Mouse (Mus musculus) ovary, adult 18-20 months (tissue): ENCODE data around the gene Itpa.

Source experiments
- DNase-seq: peaks from one replicate; pipeline ENCODE4 v3.0.0; 2022; ENCODE audit warnings: low spot score, mixed read lengths

The Itpa gene

DNA sequence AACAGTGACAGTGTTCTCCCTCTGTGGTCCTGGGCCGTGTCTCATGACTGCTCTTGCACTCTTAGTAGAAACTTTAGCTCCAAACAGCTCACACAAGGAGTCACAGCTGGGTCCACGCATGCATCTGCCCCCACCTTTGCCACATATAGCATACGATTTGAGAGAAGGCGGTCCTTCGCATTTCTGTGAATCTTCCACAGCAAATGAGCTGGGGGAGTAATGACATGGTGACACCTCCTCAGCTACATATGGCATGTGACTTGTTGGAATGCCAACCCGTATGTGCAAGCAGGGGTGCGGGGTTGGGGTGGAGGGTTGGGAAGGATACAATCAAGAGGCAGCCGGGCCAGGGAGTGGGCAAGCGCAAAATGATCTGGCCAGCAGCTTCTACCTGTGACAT, 10.9 kb upstream of the Itpa start:
- DNase-seq, result no peak

DNA sequence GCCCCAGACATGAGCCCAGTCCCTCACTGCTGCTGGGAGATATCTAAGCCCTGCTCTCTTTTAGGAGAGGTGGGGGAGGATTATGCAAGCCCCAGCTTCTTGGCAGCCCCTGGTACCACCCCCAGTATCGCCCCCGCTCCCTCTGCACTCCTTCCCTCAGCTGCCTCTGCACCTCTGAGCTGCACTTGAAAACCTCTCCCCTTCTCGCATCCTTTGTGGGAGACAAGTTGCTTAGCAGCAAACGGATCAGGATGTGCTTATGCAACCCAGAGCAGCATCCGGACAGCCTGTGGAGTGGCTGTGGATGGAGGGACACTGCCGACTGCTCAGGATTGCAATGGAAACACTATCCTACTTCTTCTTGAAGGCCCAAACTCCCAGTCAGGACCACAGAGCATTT, 9.9 kb upstream of the Itpa start:
- DNase-seq, result no peak

DNA sequence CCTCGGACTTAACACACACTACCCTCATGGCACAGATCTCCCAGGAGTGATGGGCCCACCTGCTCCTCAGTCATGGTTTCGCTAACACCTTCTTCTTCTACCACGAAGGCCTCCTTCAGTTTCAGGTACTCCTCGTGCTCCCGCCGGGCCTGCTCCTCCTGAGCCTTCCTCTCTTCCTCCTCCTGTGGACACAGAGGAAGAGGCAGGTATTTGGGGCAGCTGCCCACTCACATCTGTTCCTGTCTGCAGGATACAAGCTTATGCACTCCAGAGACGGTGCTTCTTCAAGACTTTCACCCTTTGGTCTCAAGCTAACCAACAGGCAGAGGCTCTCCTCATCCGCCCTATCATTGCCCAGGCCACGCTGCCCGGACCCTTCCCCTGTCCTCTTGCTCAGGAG, 8.9 kb upstream of the Itpa start:
- no peak for DNase-seq

DNA sequence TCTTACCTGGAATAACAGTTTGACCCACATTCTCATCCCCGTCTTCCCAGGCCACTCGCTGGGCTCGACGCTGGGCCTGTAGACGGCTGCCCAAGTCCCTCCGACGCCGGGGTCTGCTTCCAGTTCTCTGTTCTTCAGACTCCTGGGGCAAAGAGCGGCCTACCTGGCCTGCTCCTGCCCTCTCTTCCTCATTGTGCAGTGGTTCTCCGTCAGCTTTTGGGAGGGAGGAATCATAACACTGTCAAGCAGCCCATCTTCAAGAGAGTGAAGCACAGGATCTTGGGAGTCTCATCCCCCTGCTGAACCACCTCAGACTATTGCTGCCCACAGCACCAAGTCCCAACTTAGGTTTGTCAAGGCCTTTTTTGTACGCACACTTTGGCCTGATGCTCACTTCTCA, 4.1 kb upstream of the Itpa start:
- DNase-seq, result no peak

DNA sequence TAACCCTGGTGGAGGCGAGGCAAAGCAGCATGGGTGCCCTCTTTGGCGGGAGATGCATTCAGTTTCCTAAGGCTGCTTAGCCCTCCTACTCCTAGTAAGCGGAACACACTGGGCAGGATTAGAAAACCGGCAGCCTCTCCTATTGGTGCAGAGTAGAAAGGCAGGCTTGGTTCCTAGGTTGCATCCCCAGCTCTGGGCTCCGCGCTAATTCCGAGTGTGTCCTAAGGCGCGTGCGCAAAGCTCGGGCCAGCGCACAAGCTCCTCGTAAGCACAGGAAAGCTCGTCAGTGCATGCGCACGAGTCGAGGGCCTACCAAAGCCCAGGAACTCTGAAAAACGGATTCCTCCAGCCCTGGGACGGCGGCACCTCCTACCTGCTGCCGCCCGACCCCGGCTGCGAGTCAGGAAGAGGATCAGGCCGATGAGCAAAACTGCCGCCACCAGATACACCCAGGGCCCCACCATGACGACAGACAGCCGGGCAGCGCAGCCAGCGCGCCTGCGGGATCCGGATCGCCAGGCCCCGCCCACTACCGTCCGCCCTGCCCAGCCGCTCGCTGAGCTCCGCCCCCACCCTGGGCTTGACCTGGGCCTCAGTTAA, 3.2 kb upstream of the Itpa start, which contains the start of gene Ddrgk1:
TSS of gene Ddrgk1 (minus strand) at position 558 of the 600 bp plus-strand sequence.
- DNase-seq, result peak; percentile 88

DNA sequence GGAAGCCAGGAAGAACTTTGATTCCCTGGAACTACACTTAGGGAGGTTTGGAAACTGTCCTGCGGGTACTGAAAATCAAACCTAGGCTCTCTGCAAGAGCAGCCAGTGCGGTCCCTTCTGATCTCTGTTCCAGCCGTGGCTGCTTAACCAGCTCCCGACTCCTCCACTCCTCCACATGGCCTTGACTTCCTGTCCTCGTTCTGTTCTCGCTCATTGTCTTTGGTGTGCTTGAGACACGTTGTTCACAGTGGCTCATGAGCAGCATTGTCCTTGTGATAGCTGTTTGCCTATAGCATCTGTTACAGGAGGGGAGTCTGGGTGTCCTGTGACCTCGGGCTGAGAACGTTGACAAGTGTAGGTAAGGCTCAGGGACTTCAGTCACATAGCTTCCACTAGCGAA, 9.8 kb downstream of the Itpa start:
- peak; percentile 69 for DNase-seq

DNA sequence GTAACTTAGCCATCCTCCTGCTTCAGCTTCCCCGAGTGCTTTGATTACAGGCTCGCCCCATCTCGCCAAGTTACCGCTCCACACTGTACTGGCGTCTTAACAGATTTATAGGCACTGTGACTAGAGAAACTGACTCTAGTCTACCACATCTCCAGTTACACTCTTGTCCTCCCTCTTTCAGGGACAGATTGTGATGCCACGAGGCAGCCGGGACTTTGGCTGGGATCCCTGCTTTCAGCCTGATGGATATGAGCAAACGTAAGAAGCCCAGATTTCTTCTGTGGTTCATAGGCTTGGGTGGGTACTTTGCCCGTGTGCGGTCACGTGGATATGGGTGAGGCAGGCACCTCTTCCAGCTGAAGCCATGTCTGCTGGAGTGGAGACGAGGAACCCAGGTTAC, 11.7 kb downstream of the Itpa start:
- DNase-seq, result no peak

DNA sequence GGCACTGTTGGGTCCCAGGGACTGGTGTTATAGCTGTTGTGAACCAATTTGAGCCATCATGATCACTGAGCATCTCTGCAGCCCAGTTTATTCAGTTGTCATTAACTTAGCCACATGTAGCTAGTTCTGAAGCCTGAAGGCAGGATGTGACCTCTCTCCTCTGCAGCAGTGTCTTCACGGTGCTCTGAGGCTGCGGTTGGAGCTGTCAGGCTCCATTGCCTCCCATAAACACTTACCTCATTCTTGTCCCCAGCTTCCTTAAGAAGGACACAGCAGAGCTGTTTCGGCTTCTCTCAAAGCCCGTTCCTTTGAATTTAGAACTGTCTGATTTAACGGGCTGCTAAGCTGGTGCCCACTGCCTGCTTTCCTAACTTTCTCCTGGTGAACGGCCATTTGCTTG, 12.5 kb downstream of the Itpa start:
- DNase-seq, result no peak

DNA sequence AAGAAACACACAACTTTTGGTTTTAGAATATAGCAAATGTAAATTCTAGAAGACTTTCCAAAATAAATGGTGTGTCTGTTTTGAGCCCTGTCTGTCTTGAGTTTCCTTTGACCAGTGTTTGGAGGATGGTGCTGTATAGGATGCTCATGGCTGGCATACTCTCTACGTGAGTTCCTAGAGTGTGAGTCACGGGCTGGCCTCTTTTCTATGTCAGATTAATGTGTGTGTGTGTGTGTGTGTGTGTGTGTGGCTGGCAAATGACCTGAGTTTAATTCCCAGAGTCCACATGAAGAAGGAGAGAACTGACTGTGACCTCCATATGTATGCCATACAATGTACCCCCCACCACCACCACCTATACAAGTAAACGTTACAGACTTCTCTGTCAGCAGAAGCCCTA, 14.1 kb downstream of the Itpa start:
- DNase-seq, result no peak

DNA sequence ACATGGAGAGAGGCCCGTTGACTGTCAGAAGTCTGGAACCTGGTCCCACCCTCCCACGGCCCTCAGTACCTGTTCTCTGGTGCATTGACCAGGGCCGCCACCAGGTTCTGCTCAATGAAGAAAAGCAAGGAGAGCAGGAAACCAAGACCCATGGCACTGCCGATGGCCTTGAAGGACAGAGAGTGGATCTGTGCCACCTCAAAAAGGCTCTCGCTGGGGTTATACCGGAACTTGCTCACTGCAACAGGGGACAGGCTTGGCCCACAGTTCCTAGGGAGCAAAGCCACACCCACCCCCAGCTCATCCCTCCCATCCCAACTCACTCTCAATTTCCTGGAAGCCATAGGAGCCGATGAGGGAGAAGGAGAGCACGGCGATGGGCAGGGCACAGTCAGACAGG, 18.0 kb downstream of the Itpa start:
- DNase-seq, result no peak

DNA sequence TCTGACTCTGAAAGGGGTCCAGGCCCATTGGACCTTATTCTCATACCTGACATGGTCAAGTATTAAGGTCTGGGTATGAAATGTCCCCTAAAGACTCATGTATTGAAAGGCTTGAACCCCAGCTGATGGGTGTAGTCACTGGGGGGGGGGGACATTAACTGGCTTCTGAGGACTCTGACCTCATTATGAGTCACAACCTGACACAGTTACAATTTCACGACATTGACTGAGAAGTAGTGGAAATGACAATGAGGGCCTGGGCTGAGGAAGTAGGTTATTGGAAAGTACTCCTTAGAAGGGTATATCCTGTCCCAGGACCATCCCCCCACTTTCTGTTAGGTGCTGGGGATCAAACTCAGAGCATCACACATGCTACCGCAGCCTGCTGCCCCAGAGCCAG, 21.6 kb downstream of the Itpa start:
- DNase-seq, result no peak

DNA sequence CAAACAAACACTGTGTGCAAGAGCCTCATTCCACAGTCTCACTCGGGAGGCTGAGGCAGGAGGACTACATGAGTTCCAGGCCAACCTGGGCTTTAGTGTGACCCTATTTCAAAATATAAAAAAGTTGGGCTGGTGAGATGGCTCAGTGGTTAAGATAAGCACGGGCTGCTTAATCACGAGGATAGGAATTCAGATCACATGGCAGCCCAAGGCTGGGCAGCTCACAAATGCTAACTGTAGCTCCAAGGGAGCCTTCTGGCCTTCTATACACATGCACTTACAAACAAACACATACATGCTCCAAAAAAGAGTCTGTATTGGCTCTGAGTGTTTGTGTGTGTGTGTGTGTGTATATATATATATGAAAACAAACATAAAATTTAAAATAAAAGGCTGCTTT, 26.2 kb downstream of the Itpa start:
- DNase-seq, result no peak

DNA sequence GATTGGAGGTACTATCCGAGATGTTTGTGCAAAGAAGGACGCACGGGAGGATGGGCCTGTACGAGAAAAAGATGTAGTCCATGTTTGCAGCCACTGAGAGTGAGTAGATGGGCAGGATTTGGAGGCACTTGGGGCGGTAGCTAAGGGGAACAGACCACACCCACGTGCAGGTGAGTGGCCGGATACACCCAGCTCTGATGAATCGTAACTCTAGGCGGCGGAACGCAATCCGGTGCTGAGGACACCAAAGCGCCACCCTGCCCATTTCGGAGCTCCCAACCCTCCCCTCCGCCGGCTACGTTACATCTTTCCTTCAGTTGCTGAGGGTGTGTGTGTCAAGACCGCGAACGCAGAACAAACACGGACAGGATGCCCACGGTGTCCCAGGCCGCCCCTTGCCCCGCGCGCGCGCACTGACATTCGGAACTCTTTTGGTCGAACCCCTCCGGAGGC, 29.3 kb downstream of the Itpa start:
- DNase-seq, result no peak

DNA sequence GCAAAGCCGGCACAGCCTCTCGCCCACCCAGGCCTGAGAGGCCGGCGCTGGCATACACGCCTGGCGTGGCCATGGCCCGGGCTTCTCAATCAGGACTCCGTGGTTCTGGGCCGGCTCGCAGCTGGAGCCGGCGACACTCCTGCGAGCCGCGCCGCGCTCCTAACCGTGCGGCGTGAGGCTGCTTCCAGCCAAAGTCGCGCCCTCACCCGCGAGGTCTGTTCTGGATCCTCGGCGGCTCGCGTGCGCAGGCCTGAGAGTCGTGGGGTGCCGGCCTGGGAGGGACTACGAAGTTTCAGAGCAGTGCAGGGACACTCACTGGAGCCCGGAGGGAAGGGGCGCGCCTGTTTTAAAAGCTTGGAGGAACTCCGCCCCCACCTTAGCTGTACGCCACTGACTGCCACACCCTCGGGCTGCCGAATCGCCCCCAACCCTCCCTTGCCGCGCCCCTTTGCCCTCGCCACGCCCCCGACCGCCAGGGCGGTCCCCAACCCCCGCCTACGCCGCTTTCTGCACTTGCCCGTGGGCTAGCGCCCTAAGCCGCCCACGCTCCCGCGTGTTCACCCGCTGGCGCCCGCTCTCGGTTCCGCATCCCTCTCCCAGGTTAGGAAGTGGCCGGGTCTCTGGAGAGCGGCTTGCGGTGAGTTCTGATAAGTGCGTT, 29.9 kb downstream of the Itpa start, which contains the start of gene Slc4a11:
TSS of gene Slc4a11 (minus strand) at position 367 of the 658 bp plus-strand sequence.
- peak; percentile 81 for DNase-seq

DNA sequence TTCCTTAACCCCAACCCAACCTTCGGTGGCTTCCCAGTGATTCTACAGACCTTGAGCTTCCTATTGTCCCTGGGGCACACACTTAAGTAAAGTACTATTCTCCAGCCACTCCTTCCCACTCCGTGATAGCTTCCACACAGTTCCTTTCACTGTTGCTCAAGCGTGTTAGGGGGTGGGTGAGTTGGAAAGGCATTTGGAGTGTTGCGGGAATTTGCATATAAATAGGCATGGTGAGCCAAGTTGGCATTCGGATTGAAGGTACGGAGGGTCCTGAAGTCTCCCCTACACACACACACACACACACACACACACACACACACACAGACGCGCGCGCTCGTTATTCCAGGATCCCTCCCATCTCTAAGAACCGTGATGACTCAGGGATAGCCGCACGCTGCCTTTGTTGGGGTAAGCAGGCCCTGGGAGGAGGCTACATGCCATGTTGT, 30.4 kb downstream of the Itpa start:
- DNase-seq, result no peak

DNA sequence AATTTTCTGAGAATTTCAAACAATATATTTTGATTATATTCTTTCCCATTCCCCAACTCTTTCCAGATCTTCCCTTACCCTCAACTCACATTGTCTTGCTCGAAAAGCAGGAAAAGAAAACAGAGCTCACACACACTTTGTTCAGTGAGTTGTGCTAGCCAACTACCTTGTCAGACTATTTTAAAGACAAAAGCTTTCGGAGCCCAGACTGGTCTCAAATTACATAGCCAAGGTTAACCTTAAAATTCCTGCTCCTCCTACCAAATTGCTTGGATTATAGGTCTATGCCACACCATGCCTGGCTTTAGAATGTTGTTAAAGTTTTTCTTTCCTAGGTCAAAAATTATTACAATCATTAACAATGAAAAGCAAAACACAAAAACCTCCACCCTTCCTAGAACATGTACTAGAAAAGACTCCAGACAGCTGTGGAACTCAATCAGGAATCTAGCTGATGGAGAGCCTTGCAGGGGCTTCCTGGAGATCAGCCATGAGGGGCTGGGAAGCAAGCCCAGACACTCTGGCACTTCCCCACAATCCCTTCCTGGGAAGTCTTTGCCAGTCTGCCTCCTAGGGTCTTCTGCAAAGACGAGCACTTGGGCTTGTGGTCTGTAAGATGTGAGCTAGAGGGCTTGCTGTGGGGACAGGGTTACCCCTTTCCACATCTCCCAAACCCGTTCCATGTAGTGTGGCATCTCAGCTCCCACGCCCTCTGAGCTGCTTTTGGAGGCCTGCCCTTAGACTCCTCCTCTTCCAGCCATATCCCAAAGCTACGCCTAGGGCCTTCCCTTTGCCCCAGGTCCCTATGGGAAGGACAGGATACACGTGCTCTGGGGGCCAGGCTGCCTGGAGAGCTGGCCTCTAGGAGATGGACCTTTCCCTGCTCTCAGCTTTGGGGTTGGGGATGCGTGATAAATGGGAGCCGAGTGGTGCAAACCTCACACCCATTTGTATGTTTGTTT, 36.9 kb downstream of the Itpa start:
- DNase-seq, result no peak

DNA sequence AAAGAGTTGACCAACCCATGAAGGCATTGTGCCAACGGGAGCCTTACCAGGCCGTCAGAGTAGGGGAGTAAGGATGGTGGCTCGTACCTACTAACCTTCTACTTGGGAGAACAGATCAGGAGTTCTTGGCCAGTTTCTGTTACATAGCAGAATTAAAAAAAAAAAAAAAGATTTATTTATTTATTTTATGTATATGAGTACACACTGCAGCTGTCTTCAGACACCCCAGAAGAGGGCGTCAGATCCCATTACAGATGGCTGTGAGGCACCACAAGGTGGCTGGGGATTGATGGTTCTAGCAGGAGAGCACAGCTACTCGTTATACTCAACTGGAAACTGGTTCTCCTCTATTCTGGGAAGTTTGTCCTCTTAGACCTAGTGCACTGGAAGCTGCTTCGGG, 37.8 kb downstream of the Itpa start:
- DNase-seq, result no peak

DNA sequence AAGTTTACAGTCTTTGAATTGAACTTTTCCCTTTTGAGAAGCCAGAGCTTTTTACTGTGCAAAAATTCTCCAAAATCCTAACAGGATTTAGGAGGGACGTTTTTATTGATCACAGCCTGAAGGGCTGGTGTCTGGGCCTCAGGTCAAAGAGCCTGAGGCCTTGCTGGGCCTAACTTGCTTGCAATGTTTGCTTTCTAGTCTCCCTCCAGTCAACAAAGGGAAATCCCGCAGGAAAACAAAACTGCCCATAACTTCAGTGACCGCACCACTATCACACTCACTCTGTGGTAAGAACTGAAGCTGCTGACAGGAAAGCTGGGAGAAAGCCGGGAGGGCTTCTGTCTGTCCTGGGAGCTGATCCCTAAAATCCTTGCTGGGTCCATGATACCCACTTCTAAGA, 39.2 kb downstream of the Itpa start:
- no peak for DNase-seq

DNA sequence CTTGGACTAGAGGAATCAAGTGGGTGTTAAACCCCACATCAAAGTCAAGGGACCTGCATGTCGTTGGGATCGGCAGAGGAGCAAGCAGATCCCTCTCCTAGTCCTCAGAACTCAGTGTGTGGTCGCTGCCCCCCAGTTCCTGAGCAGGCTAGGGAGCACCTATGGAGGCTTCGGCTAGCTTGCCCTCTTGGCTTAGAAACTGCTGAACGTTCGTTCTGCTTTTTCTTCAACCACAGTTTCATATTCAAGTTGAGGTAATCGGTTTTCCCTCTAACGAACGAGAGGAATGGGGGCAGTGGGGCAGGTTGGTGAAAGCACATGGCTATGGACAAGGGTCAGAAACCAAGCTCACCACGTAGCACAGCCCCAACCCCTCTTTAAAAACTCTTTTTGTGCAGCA, 39.6 kb downstream of the Itpa start:
- DNase-seq, result no peak

DNA sequence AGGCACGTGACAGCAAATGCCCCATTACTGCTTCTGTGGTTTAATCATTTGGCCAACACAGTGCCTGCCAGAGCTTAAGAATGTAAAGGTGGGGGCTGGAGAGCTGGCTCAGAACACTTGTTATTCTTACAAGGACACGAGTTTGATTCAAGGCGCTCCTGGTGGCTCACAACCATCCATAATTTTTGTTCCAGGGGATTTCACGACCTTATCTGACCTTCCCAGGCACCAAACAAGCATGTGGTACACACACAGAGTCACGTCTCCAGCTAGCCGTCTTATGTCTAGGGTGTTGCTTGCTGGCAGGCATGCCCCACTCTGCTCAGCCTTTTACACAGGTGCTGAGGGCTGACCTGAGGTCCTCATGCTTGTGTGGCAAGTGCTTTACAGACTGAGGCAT, 50.5 kb downstream of the Itpa start:
- DNase-seq, result peak; percentile 23

DNA sequence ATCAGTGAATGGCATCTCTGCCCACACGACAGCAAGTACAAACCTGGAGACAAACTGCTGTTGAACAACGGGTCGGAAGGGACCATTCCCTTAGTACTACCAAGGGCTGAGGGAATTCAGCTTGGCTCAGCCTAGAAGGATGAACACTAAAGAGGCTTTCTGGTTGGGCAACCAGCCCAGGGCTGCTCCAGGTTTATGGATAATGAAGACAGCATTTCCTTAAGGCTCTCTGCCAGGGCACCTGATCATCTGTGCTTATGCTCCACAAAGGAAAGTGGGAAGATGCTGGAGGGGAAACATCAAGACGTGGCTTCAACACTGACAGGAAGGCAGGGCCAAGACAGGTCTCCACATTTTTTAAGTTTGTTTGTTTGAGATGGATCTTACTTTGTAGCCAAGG, 57.0 kb downstream of the Itpa start:
- no peak for DNase-seq

DNA sequence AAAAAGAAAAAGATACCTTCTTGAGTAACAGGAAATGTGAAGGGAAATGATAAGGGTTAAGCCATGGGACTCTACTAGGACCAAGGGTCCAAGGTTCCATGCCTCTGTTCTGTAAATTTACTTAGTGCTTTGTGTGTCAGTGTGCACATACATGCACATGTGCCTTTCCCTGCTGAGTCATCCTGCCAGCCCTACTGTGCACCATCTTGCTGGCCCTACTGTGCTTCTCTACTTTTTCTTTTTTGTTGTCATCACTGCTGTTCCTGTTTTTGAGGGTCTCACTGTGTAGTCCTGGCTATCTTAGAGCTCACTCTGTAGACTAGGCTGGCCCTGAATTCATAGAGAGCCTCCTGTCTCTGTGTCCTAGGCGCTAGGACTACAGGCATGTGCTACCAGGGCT, 60.3 kb downstream of the Itpa start:
- no peak for DNase-seq
